Mouse (Mus musculus) lung, postnatal 4 days (tissue): ENCODE measurements around the gene Cpped1.

Experiments used
- DNase-seq, 2 experiments: peaks; one replicate each; pipeline ENCODE4 v3.0.0; 2021

Cpped1 gene

DNA sequence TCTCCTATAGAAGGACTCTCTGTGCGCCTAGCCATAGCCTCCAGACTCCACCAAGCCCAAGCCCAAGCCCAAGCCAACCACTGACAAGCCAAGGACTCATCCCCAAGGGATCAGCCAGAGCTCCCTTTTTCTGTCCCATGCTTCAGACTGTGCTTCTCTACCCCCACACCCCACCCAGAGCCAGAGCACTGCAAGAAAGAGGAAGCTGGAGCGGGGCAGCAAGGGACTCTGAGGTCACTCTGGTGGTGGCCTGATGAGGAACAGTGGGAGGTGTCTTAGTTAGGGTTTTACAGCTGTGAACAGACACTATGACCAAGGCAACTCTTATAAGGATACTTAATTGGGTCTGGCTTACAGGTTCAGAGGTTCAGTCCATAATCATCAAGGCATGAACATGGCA is 65.8 kb downstream of the Cpped1 start:
- DNase-seq: peak in 1 of 2 experiments; percentile 9

- DNase-seq: no peak
Measured at GRCm38 (mm10) chr16:11833474-11833873, 75.8 kb downstream of the Cpped1 start.

- DNase-seq: no peak
Measured at GRCm38 (mm10) chr16:11828816-11829215, 80.4 kb downstream of the Cpped1 start.

DNA sequence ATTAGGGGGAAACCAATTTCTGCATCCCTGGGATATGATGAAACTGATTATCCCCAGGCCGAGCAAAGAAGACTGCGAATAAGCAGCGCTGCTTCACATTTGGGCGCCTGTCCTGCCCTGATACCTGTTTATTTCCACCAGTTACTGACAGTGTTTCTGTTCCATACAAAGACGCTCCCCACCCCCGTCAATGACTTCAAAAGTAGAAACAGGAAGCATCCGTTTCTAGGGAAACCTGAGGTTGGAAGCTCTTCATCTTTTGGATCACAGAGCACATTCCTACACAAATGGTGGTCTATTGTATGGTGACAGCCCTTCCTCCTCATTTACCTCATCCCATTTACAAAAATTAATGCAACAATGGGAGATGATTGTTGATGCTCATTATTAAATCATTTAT is 84.4 kb downstream of the Cpped1 start:
- DNase-seq: no peak

DNA sequence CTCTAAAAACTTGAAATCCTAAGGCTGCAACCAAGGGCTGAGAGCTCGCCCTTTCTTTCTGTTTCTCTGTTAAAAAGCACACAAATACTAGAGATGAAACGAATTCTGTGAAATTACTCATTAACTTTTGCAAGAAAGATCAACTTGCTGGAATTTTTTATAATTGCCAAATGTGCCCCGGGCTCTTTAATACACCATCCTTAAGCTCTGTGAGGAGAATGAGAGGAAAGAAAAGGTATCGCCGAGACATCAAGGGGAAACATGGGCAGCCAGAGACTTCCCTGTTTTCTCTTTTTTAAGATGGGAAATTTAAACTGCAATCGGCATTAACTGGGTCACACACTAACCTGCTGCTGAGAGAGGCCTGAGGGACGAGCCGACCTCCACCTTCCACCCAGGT is 84.9 kb downstream of the Cpped1 start:
- no peak for DNase-seq

GRCm38 (mm10) chr16:11820791-11821190 is 88.5 kb downstream of the Cpped1 start:
- DNase-seq: no peak

DNA sequence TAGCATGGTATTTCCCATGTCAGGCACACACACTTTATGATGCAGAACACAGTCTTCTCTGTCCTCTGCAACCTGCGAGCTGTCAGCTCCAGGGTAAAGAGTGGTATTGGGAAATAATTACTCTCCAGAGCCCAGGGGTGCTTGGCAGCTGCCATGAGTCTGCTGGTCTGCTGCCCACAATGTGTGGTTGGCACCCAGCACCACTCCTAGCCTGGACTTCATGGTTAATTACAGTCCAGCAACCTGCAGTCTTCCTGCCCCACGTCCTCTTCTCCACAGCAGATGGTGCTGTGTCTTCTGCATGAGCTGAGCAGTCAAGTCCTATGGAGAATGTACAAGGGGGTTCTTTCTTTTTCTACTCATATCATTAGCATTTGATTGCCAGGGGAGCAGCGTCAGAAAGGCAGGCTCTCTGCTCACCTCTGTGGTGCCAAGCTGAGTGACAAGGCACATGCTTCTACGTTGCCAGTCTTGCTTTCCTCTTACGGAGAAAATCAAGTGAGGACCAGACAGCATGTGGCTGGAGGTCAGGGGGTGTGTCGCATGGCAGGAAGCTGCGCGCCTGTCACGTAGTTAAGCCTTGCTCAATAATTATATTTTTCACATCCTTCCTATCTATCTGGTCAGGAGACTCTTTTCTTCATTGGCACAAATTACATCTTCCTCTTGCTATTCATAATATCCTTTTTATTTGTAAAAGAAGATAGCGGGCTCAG is 94.2 kb downstream of the Cpped1 start:
- DNase-seq: peak in 1 of 2 experiments; percentile 25

DNA sequence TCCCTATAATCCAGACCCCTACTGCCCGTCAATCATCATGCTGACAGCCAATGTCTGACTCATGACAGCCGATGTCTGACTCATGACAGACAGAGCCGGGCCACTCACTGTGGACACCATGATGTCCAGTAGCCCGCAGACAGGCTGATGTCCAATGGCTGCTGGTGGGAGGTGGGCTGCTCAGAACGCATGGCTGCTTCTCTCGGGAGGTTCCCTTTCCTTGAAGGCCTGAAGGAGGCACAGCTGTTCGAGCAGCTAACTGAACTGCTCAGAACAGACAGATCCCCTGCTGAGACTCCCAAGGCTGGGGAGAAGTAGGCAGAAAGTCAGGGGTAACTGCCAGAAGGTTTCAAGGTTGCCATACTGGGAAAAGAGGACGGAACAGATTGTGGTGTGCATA is 97.1 kb downstream of the Cpped1 start:
- no peak for DNase-seq

DNA sequence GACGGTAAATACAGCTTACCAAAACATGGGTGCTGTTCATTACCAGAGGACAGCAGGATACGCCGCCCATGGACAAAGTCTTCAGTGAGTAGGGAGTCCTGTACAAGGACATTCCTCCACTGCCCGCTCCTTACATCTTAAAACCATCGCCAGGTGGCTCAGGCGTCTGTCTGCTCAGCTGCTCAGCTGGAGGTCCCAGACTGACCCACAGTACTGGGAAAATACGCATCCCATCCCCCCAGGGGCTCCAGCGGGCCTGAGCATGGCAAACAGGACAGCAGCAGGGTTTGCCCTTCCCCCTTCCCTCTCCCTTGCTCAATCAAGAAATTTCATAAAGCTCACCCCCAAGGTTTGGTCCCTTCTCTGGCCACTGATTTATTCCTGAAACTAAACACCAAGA is 99.6 kb downstream of the Cpped1 start:
- peak in 1 of 2 experiments; percentile 6 for DNase-seq

- DNase-seq: no peak
Measured at GRCm38 (mm10) chr16:11801960-11802539, 107.2 kb downstream of the Cpped1 start.

GRCm38 (mm10) chr16:11795758-11796460 is 113.3 kb downstream of the Cpped1 start:
- no peak for DNase-seq

DNA sequence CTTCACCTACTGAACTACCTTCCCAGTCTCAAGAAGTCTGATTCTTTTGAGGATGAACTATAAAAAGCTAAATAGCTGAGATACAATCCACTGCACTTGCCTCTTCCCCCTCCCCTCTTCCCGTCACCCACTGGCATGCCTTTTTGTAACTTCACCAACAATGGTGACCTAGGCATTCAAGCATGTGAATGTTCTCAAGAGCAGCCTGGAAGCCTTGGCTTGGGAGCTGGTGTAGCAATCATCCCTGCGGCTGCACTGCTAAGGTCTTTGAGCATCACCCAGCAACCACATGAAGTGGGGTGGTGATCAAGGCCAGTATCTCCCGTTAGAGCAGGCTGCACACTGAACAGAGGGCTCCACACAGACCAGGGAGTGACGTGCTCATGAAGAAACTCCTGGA is 114.6 kb downstream of the Cpped1 start:
- DNase-seq: no peak

DNA sequence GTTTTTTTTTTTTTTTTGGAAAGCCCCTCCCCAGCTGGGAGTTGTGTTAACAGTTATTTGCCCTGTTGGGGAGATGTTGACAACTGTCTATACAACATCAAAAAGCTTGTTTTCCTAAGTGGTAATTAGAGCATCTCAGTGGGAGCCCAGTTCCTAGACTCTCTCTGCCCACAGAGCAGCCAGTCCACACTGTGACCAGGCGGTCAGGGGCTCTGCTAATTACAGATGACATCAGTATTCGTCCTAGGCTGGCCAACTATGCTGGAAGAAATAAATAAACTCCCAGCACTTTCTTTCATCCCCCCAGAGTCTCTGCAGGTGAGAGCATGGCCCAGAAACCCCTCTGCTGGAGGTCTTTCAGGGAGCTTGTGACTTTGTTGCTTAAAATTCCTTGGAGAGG is 115.9 kb downstream of the Cpped1 start:
- DNase-seq: no peak

- DNase-seq: no peak
Measured at GRCm38 (mm10) chr16:11790476-11790875, 118.8 kb downstream of the Cpped1 start.

GRCm38 (mm10) chr16:11785806-11786205 is 123.4 kb downstream of the Cpped1 start:
- no peak for DNase-seq

DNA sequence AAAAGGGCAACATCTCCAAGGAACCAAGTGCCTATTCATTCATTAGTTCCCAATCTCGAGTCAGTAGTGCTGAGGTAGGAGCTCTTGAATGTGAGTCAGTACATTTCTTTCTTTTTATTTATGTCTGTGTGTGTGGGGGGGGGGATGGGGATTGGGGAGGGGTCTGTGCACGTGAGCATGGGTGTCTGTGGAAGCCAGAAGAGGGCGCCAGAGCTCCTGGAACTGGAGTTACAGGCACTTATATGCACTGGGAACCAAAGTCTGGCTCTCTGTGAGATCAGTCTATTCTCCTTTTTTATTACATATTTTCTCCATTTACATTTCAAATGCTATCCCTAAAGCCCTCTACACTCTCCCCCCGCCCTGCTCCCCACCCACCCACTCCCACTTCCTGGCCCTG is 124.9 kb downstream of the Cpped1 start:
- DNase-seq: no peak

DNA sequence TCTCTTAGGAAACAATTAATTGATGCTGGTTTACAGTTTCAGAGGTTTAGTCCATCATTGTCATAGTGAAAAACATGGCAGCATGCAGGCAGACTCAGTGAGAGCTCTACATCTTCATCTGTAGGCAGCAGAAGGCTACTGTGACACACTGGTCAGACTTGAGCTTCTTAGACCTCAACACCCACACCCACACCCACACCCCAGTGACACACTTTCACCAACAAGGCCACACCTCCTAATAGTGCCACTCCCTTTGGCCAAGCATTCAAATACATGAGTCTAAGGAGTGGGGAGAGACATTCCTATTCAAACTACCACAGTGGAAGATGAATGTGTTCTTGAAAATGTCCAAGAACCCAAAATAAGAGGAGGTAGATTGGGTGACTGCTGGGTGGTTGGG is 125.9 kb downstream of the Cpped1 start:
- no peak for DNase-seq

GRCm38 (mm10) chr16:11782082-11782481 is 127.2 kb downstream of the Cpped1 start:
- DNase-seq: no peak

DNA sequence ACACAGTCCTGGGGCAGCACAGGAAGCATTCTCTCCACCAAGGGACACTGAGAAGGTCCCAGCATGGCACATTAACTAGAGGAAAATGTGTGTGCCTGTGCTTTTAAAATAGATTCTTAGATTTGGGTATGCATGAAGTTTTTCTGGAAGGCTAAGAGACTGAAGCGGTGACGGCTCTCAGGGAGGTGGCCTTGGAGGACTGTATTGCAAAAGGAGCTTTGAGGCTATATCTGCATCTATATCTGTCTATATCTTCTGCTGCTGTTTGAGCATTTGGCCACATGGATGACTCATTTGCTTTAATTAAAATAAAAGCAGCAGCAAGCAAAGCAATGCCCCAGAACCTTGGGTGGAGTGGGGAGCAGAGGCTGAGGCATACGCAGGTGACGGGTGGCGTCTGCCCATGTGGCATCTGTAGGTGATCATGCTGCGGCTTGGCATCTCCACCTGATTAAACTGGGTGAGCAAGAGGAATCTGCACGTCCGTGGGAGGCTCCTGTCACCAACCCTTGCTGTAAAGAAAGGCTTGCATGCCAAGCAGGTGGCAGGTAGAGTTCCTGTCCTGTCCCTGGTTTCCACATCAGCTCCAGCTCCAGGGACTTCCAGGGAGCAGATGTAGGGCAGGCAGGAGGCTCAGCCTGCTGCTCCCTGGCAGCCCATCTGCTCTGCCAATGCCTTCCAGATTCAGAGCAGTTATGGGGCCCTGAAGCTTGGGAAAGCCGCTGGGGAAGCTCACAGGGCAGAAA is 130.4 kb downstream of the Cpped1 start:
- DNase-seq: no peak

GRCm38 (mm10) chr16:11778191-11778590 is 131.1 kb downstream of the Cpped1 start:
- no peak for DNase-seq

DNA sequence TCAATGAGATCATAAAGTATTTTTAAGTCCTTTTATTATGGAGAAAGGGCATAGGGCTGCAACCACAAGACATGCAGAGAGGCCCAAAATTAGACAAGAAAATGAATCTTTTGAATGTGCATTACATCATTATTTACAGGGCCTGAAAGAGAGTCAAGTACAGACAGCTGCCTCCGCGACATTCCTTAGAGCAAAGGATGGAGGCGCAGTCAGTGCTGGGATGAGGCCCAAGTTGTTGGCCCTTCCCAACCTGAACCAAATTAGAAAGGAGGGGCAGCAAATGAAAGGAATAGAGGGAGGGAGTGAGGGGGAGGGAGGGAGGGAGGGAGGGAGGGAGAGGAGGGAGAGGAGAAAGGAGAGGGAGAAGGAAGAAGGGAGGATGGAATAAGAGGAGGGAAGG is 132.7 kb downstream of the Cpped1 start:
- peak in 1 of 2 experiments; percentile 53 for DNase-seq

DNA sequence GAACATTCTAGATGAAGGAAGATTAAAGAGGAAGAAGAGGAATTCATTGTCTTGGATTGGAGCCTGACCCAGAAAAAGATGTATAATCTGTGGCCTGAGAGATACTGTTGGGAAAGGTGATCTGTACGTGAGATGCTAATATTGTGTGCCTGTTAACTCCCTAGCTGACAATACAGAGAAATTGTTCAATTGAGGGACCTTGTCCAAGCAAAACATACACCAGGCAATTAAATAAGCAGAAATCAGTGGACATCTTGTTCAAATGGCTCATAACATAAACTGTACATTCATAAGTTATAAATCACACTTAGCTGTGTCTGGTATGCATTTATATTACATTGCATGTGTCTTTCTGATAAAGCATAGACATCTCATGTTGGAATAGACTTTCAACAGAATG is 134.9 kb downstream of the Cpped1 start:
- DNase-seq: no peak

DNA sequence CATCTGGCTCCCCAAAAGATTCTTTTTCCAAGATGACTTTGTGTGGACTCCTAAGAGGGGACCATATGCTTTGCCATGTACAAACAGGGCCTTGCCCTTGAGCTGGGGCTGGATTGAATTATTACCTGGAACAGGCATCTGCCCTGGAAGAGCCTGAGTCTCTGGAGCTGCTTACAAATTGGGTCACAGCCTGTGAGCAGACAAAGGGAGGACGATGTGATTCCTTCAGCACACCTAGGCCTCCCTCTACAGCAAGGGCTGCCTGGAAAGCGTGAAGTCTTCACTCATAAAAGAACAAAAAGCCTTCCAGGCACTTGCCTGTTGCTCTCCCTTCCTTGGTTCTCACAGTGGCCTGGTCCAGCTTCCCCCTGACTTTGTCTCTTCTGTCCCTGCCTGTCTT is 136.9 kb downstream of the Cpped1 start:
- DNase-seq: no peak

DNA sequence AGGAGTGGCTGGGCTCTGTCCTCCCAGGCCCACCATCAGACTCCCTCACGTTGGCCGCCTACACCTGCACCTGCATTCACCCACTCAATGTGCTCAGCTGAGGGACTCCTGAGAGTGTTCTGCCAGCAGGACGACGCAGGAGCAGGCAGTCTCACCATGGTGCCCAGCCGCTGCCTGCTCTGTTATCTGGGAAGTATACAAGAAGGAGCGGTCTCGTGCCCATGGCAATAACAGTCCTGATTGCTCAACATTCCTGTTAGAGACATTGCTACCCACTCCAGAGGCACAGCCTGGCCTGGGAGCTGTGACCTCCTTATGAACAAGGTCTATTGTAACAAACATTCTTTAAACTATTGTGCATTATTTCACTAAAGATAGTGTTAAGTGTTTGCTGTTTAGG is 151.3 kb downstream of the Cpped1 start:
- peak in 1 of 2 experiments; percentile 54 for DNase-seq
